ENCODE assay signal across 8 mouse cellular contexts in genomic region chr4:133671881-133672844, GRCm38 (mm10). TPM values are rescaled to one million over a fixed set of nuclear protein-coding genes. Genes with fewer than 3 reads are reported as not detected.
DNase-seq lines count a peak whose midpoint lies in the region; ATAC-seq and TF ChIP-seq lines count a peak whose summit lies in the region.

Gene Pigv, minus strand, starts transcription at chr4:133672647.

- H3K4me2 ChIP-seq in hindbrain, embryonic 12.5 days (replicated peaks) = peak within 1 kb of the TSS; percentile 73

- in situ Hi-C loops in Patski (cut with MboI; ENCODE audit: low pct_unique_long_range_greater_than_20kb) = loop anchor here (5.0 kb wide), 2 partner anchors 85 to 155 kb away; partner anchors contain the start of gene Arid1a

- ATAC-seq in Patski = peak; percentile 70
- peak; percentile 89 for ATAC-seq in hindbrain, embryonic 12.5 days (ENCODE audit: low FRiP score)

- POLR2A ChIA-PET in Patski (lab: Charles Lee) = interaction anchor here (1.1 to 2.3 kb wide), 5 partner anchors 15 to 102 kb away, joined by 3 to 21 read pairs (median 6); partner anchors contain the start of gene Arid1a

- peaks cover 49% of the 10 kb centered on the region for H3K4me1 ChIP-seq in hindbrain, embryonic 12.5 days

- peak within 1 kb of the TSS; percentile 67 for H3K4me3 ChIP-seq in hindbrain, embryonic 12.5 days

- H3K27me3 ChIP-seq in Patski = no peaks in the 10 kb centered on the region
- H3K27me3 ChIP-seq in hindbrain, embryonic 12.5 days = no peaks in the 10 kb centered on the region

- no peak for DNase-seq in Patski (ENCODE audit: low read depth, low spot score)
- peak; percentile 99 for DNase-seq in cerebellum, postnatal 10 days
- peak; percentile 82 to 89 for DNase-seq in frontal cortex, postnatal 14 days (ENCODE audit: low spot score in 2 of 2)
- DNase-seq in layer of hippocampus, postnatal 25 days (ENCODE audit: extremely low spot score in 1 of 2, low spot score in 1 of 2) = peak; percentile 93 to 97
- peak; percentile 95 for DNase-seq in lung, postnatal 14 days
- peak; percentile 77 for DNase-seq in retina, adult 2 months (ENCODE audit: low read depth, low spot score)
- peak; percentile 96 for DNase-seq in thymus, postnatal 25 days

- WGBS in hindbrain, embryonic 12.5 days = under 1% methylated on average over 74 of the region's 76 CpGs

- H3K36me3 ChIP-seq in hindbrain, embryonic 12.5 days = peaks cover 5% of the 10 kb centered on the region; the same call in 1 of the 2 replicates

- peak within 1 kb of the TSS; percentile 98 for H3K27ac ChIP-seq in hindbrain, embryonic 12.5 days

- peak within 1 kb of the TSS; percentile 82 for H3K9ac ChIP-seq in hindbrain, embryonic 12.5 days

- H3K9me3 ChIP-seq in hindbrain, embryonic 12.5 days (replicated peaks) = no peaks in the 10 kb centered on the region

- CTCF ChIA-PET in Patski (lab: Charles Lee) = interaction anchor here (0.9 to 1.2 kb wide), 3 partner anchors 79 to 143 kb away, joined by 3 to 5 read pairs (median 4); no protein-coding TSS in a partner anchor

- no peak for TF ChIP-seq CTCF in Patski (IDR thresholded peaks at IDR 0.05)

RNA-seq across cellular contexts. Expression of gene Pigv, which starts in this region (rescaled TPM):
- polyA plus RNA-seq in Patski (2021) = 6.9 TPM
- polyA plus RNA-seq in hindbrain, embryonic 12.5 days (2016; fragmentation: Nextera tagmentation; extraction: Ambion mirVana) = 16.6 and 18.6 TPM in 2 replicates
- 1 to 10 TPM; 7.9 to 9.6 TPM for total RNA-seq in layer of hippocampus, postnatal 25 days (2021)
